Mouse (Mus musculus) heart, postnatal 0 days (tissue): ENCODE data around the gene Ube4b.

Experiments
- CTCF ChIP-seq: IDR thresholded peaks from 2 replicates; pipeline ENCODE4 v1.5.1; 2016; ENCODE audit warnings: antibody characterized with exemption, control low read depth, low read depth
- EP300 ChIP-seq: IDR thresholded peaks from 2 replicates; pipeline ENCODE4 v1.6.1; 2016; ENCODE audit warnings: antibody characterized with exemption, low read depth

GRCm38 (mm10) chr4:149475096-149475495, 48.5 kb upstream of the Ube4b start:
- TF ChIP-seq EP300 (no peak), CTCF (no peak)
